Mouse (Mus musculus) brown adipose tissue, adult 24 weeks (tissue): ENCODE results near the gene Stradb. TPM values are rescaled to one million over a fixed set of nuclear protein-coding genes. Genes with fewer than 3 reads are reported as not detected.

Source experiments
- H3K27ac ChIP-seq: fragments of 200-500 bp; replicated peaks from 2 replicates; pipeline ENCODE4 v1.5.1; 2012; ENCODE audit warnings: low read depth, mild to moderate bottlenecking, low read length
- H3K4me1 ChIP-seq: fragments of 200-500 bp; 2 replicates; pipeline ENCODE4 v1.6.1; 2012; ENCODE audit warnings: low read length, mixed read lengths; ENCODE audit not compliant: control insufficient read depth, insufficient read depth, insufficient read length
- H3K4me3 ChIP-seq: fragments of 200-500 bp; 2 replicates; pipeline ENCODE4 v1.5.1; 2012; ENCODE audit warnings: low read depth, mild to moderate bottlenecking, low read length, moderate library complexity; ENCODE audit not compliant: insufficient read depth
- polyA plus RNA-seq: library from polyadenylated mRNA; stranded (reverse); fragments of >200 nt; gene quantifications from 2 replicates; pipeline ENCODE4 v1.2.4, GENCODE M21; 2012; ENCODE audit not compliant: missing spikeins, insufficient read depth, insufficient read length

Gene Stradb
- polyA plus RNA-seq, 1 experiment: 53.2 TPM

GRCm38 (mm10) chr1:58984586-58984985 lies 11.3 kb downstream of the Stradb start:
- Histone ChIP-seq H3K27ac (no peak overlapping the region), H3K4me1 (no peaks in the 10 kb centered on the region; the same call in 1 of the 2 replicates), H3K4me3 (no peak overlapping the region)

GRCm38 (mm10) chr1:58993144-58993543 lies 19.8 kb downstream of the Stradb start:
- no peak overlapping the region for H3K4me3 ChIP-seq
- H3K4me1 ChIP-seq: no peaks in the 10 kb centered on the region
- H3K27ac ChIP-seq: no peak overlapping the region

- Histone ChIP-seq H3K4me3 (no peak overlapping the region), H3K4me1 (no peaks in the 10 kb centered on the region), H3K27ac (no peak overlapping the region)
Observed at GRCm38 (mm10) chr1:58993723-58994122, 20.4 kb downstream of the Stradb start.

- Histone ChIP-seq H3K4me3 (no peak overlapping the region), H3K4me1 (no peaks in the 10 kb centered on the region), H3K27ac (no peak overlapping the region)
Observed at GRCm38 (mm10) chr1:58995313-58995712, 22.0 kb downstream of the Stradb start.

GRCm38 (mm10) chr1:59009250-59009649 lies 35.9 kb downstream of the Stradb start:
- no peak overlapping the region for H3K4me3 ChIP-seq
- H3K4me1 ChIP-seq: no peaks in the 10 kb centered on the region
- no peak overlapping the region for H3K27ac ChIP-seq

- no peak overlapping the region for H3K4me3 ChIP-seq
- H3K4me1 ChIP-seq: no peaks in the 10 kb centered on the region
- H3K27ac ChIP-seq: no peak overlapping the region
Observed at GRCm38 (mm10) chr1:59021556-59021955, 48.2 kb downstream of the Stradb start.

GRCm38 (mm10) chr1:59037723-59038122 lies 64.4 kb downstream of the Stradb start:
- Histone ChIP-seq H3K4me3 (no peak overlapping the region), H3K4me1 (no peaks in the 10 kb centered on the region), H3K27ac (no peak overlapping the region)

Other genes starting within 250 kb of the Stradb start
- 9.9 and 15.4 TPM in 2 replicates for gene Casp8, start 178.1 kb upstream of the Stradb start, polyA plus RNA-seq
- gene Trak2, start 92 bp upstream of the Stradb start, polyA plus RNA-seq: 24.9 and 35.7 TPM in 2 replicates
- gene C2cd6, start 121.4 kb downstream of the Stradb start, polyA plus RNA-seq: not detected in 2 replicates
- gene Tmem237, start 146.9 kb downstream of the Stradb start, polyA plus RNA-seq: 4.3 and 5.6 TPM in 2 replicates
- gene Mpp4, start 189.9 kb downstream of the Stradb start, polyA plus RNA-seq: 0.71 TPM in 1 of 2 replicates, not detected in the other